Mouse (Mus musculus) liver, embryonic 11.5 days (tissue): Measurements from ENCODE around the gene Polk. TPM values are rescaled to one million over a fixed set of nuclear protein-coding genes. Genes with fewer than 3 reads are reported as not detected.

ENCODE experiments used
- ATAC-seq: fragments of 200-750 bp; cut with Nextera tagmentation; replicated peaks from 2 replicates; pipeline ENCODE4 v1.8.0; 2017; ENCODE audit warnings: moderate number of reproducible peaks, mild to moderate bottlenecking, moderate TSS enrichment, moderate library complexity; ENCODE audit not compliant: low FRiP score
- DNase-seq: peaks from one replicate; pipeline ENCODE4 v3.0.0-alpha.2; 2017; ENCODE audit warnings: low spot score
- H3K27ac ChIP-seq: fragments of 300-500 bp; sonication (generic); 2 replicates; pipeline ENCODE4 v1.5.1; 2014; ENCODE audit warnings: mild to moderate bottlenecking, low read depth, low read length, control low read depth
- H3K27me3 ChIP-seq: fragments of 300-500 bp; sonication (generic); replicated peaks from 2 replicates; pipeline ENCODE4 v1.6.1; 2014; ENCODE audit warnings: low read length, mixed read lengths; ENCODE audit not compliant: control insufficient read depth, insufficient read depth
- H3K36me3 ChIP-seq: fragments of 300-500 bp; sonication (generic); 2 replicates; pipeline ENCODE4 v1.6.1; 2014; ENCODE audit warnings: mild to moderate bottlenecking, low read length, moderate library complexity, mixed read lengths; ENCODE audit not compliant: control insufficient read depth, insufficient read depth
- H3K4me1 ChIP-seq: fragments of 300-500 bp; sonication (generic); replicated peaks from 2 replicates; pipeline ENCODE4 v1.6.1; 2014; ENCODE audit warnings: low read length, mixed read lengths; ENCODE audit not compliant: control insufficient read depth, insufficient read depth
- H3K4me2 ChIP-seq: fragments of 300-500 bp; sonication (generic); 2 replicates; pipeline ENCODE4 v1.6.1; 2014; ENCODE audit warnings: mild to moderate bottlenecking, control low read depth, moderate library complexity
- H3K4me3 ChIP-seq: fragments of 300-500 bp; sonication (generic); 2 replicates; pipeline ENCODE4 v1.5.1; 2014; ENCODE audit warnings: low read depth, low read length, control low read depth
- H3K9ac ChIP-seq: fragments of 300-500 bp; sonication (generic); 2 replicates; pipeline ENCODE4 v1.6.1; 2014; ENCODE audit warnings: low read depth, low read length, control low read depth
- H3K9me3 ChIP-seq: fragments of 300-500 bp; sonication (generic); 2 replicates; pipeline ENCODE4 v1.6.1; 2016; ENCODE audit warnings: low read length, inconsistent platforms, mixed read lengths; ENCODE audit not compliant: control insufficient read depth
- WGBS: fragments of 180-500 bp; shearing (Covaris S2); extraction: QIAGEN DNeasy Blood & Tissue Kit; methylation state at CpG from one replicate; pipeline ENCODE4 v1.1.7; 2014; 5-methylcytosine and 5-hydroxymethylcytosine counted together
- polyA plus RNA-seq: library from polyadenylated mRNA; unstranded; fragments of >200 nt; fragmentation: Nextera tagmentation; extraction: Ambion mirVana; gene quantifications from 2 replicates; pipeline ENCODE4 v1.2.1, GENCODE M21; 2014

The Polk gene
- polyA plus RNA-seq, 1 experiment from 2014 or later, result 8.2 TPM

- no peak overlapping the region for H3K4me3 ChIP-seq
- H3K9me3 ChIP-seq, result no peaks in the 10 kb centered on the region
- ATAC-seq (no peak), DNase-seq (no peak)
- H3K4me1 ChIP-seq, result no peaks in the 10 kb centered on the region
- 68% methylated on average over 6 of the region's 6 CpGs for WGBS
- no peak overlapping the region for H3K4me2 ChIP-seq
- no peaks in the 10 kb centered on the region for H3K27me3 ChIP-seq
- H3K27ac ChIP-seq, result no peak overlapping the region
- H3K9ac ChIP-seq, result no peak overlapping the region
- H3K36me3 ChIP-seq, result no peaks in the 10 kb centered on the region
Measured at GRCm38 (mm10) chr13:96470556-96470955, 71.8 kb downstream of the Polk start.

DNA sequence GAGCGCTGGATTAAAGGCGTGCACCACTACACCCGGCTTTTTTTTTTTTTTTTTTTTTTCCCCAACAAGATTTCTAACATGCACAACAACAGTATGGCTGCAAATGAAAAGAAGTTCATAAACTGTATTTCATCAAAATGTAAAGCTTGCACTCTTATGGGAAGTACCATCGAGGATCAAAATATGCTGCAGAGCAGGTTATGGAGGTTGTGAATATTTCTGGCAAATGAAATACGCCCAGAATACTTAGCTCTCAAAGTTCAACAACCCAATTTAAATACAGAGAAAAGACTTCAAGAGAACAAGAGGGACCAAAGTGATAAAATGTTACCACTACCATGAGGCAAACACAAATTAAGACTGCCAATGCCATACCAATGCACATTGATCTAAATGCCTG, 73.7 kb downstream of the Polk start:
- no peak for DNase-seq
- H3K27me3 ChIP-seq, result no peaks in the 10 kb centered on the region
- no peak overlapping the region for H3K4me3 ChIP-seq
- WGBS, result 79% methylated on average over 5 of the region's 5 CpGs
- H3K36me3 ChIP-seq, result no peaks in the 10 kb centered on the region
- no peak for ATAC-seq
- H3K9me3 ChIP-seq, result no peaks in the 10 kb centered on the region
- H3K9ac ChIP-seq, result no peak overlapping the region
- H3K4me1 ChIP-seq, result no peaks in the 10 kb centered on the region
- no peak overlapping the region for H3K27ac ChIP-seq
- no peak overlapping the region for H3K4me2 ChIP-seq

DNA sequence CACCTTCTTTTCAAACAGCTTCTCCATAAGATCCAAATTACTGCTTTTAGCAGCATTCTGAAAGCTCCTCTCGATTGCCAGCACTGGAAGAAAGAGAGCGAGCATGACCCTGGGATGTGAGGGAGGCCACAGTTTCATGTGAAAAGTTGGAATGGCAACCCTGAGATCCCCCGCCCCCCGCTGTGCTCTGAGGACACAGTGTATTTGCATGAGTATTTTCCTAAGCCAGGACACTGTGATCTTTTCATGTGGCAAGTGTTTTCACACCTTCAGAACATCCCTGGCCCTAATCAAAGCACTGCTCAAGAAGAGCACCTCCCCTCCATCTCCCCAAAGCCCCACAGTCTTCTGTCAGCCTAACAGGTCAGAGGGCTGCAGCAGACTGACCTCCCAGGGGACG, 77.1 kb downstream of the Polk start:
- Histone ChIP-seq H3K9me3 (no peaks in the 10 kb centered on the region), H3K36me3 (no peaks in the 10 kb centered on the region), H3K9ac (no peak overlapping the region), H3K4me2 (no peak overlapping the region), H3K4me1 (no peaks in the 10 kb centered on the region), H3K27ac (no peak overlapping the region), H3K4me3 (no peak overlapping the region), H3K27me3 (no peaks in the 10 kb centered on the region)
- DNase-seq (no peak), ATAC-seq (no peak)
- 60% methylated on average over 5 of the region's 5 CpGs for WGBS

- Histone ChIP-seq H3K27ac (no peak overlapping the region), H3K4me2 (no peak overlapping the region), H3K27me3 (no peaks in the 10 kb centered on the region), H3K36me3 (no peaks in the 10 kb centered on the region), H3K9me3 (no peaks in the 10 kb centered on the region), H3K4me1 (no peaks in the 10 kb centered on the region), H3K9ac (no peak overlapping the region), H3K4me3 (no peak overlapping the region)
- ATAC-seq, result no peak
- WGBS, result 67% methylated on average over 1 of the region's 1 CpGs
- no peak for DNase-seq
Measured at GRCm38 (mm10) chr13:96462644-96463043, 79.7 kb downstream of the Polk start.

DNA sequence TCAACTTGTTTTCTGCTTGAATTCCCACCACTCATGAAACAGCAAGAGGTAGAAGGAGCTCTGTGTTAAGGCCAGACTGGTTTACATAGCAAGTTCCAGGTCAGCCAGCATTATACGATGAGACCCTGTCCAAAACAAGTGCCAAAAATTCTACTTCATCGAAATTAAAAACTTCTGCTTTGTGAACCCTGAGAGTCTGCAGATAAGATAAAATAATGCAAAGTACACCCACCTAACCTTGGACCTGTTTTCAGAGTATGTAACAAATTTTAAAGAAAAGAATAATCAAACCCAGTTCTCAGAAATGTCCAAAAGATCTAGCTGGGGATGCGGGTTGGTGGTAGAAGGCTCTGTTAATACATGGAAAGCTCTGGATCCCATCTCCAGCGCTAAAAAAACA, 83.8 kb downstream of the Polk start:
- Histone ChIP-seq H3K9ac (no peak overlapping the region), H3K36me3 (no peaks in the 10 kb centered on the region), H3K4me3 (no peak overlapping the region), H3K27me3 (no peaks in the 10 kb centered on the region), H3K9me3 (no peaks in the 10 kb centered on the region), H3K27ac (no peak overlapping the region), H3K4me1 (no peaks in the 10 kb centered on the region), H3K4me2 (no peak overlapping the region)
- ATAC-seq, result no peak
- DNase-seq, result no peak
- 68% methylated on average over 4 of the region's 4 CpGs for WGBS

DNA sequence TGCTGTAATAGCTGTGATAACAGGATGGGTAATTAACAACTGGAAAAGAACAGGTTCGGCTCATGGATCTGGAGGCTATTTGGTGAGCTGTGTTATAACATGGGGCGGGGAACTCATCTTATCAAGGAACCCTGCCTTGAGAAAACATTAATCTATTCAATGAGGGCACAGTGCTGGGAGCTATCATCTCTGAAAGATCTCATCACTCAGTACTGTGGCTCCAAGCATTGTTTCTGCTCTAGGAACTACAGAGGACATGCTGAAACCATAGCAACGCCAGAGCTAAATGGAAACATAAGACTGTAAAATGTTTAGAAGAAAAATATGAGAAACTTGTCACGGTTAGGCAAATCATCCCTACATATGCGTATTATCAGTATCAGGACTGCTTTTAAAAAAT, 84.4 kb downstream of the Polk start:
- H3K9me3 ChIP-seq, result no peaks in the 10 kb centered on the region
- no peak for ATAC-seq
- no peaks in the 10 kb centered on the region for H3K27me3 ChIP-seq
- no peak for DNase-seq
- no peak overlapping the region for H3K4me3 ChIP-seq
- no peaks in the 10 kb centered on the region for H3K4me1 ChIP-seq
- H3K27ac ChIP-seq, result no peak overlapping the region
- no peak overlapping the region for H3K4me2 ChIP-seq
- 77% methylated on average over 5 of the region's 5 CpGs for WGBS
- no peaks in the 10 kb centered on the region for H3K36me3 ChIP-seq
- no peak overlapping the region for H3K9ac ChIP-seq

GRCm38 (mm10) chr13:96457566-96457965, 84.8 kb downstream of the Polk start:
- Histone ChIP-seq H3K9me3 (no peaks in the 10 kb centered on the region), H3K4me1 (no peaks in the 10 kb centered on the region), H3K9ac (no peak overlapping the region), H3K4me2 (no peak overlapping the region), H3K27ac (no peak overlapping the region), H3K36me3 (no peaks in the 10 kb centered on the region), H3K4me3 (no peak overlapping the region), H3K27me3 (no peaks in the 10 kb centered on the region)
- WGBS, result 80% methylated on average over 5 of the region's 5 CpGs
- DNase-seq, result no peak
- ATAC-seq, result no peak

DNA sequence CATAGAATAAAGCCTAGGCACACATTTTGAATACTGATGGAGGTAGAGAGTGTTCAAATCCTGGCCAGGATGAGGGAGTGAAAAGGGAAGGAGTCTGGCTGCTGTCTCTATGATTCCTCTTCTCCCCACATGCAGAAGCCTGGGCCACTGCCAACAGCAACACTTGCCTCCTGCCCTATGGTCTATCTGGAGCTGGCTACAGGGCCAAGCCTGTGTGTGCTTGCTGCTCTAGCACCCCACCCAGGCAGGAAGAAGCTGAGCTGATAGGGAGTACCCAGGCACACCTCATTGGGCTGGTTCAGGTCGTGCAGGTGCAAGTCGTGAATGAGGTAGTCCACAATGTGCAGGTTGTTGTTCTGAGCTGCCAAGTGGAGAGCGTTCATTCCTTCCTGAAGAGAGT, 88.1 kb downstream of the Polk start:
- 71% methylated on average over 3 of the region's 3 CpGs for whole genome bisulfite sequencing
- DNase-seq, result no peak
- Histone ChIP-seq H3K27me3 (no peaks in the 10 kb centered on the region), H3K4me1 (no peaks in the 10 kb centered on the region), H3K36me3 (no peaks in the 10 kb centered on the region), H3K4me3 (no peak overlapping the region), H3K9me3 (no peaks in the 10 kb centered on the region), H3K4me2 (no peak overlapping the region), H3K9ac (no peak overlapping the region), H3K27ac (no peak overlapping the region)
- no peak for ATAC-seq

DNA sequence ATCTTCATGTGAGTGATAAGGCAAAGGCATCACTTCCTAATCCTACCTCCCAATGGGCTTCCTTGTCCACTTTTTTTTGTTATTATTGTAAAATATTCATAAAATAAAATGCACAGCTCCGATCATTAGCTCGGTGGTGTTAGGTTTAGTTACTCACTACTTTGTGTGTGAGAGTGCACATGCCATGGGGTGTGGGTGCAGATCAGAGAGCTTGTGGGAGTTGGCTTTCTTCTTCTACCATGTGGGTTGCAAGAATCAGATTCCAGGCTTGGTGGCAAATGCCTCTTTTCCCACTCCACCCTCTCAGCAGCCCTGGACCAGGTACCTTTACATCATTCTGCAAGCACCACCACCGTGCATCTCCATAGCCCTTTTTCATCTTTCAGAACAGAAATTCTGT, 89.8 kb downstream of the Polk start:
- no peaks in the 10 kb centered on the region for H3K27me3 ChIP-seq
- no peak overlapping the region for H3K9ac ChIP-seq
- DNase-seq (no peak), ATAC-seq (no peak)
- H3K27ac ChIP-seq, result no peak overlapping the region
- no peaks in the 10 kb centered on the region for H3K36me3 ChIP-seq
- H3K4me3 ChIP-seq, result no peak overlapping the region
- H3K4me1 ChIP-seq, result no peaks in the 10 kb centered on the region
- no peak overlapping the region for H3K4me2 ChIP-seq
- WGBS, result 78% methylated on average over 3 of the region's 3 CpGs
- H3K9me3 ChIP-seq, result no peaks in the 10 kb centered on the region
